Mouse (Mus musculus) intestine, embryonic 16.5 days (tissue): ENCODE measurements around the gene Irf1. TPM values are rescaled to one million over a fixed set of nuclear protein-coding genes. Genes with fewer than 3 reads are reported as not detected.

ENCODE experiments used
- ATAC-seq: fragments of 200-750 bp; cut with Nextera tagmentation; 2 replicates; pipeline ENCODE4 v1.8.0; 2017; ENCODE audit warnings: moderate TSS enrichment, moderate library complexity
- H3K27ac ChIP-seq: fragments of 300-500 bp; sonication (generic); 2 replicates; pipeline ENCODE4 v1.5.1; 2014; ENCODE audit warnings: mild to moderate bottlenecking, low read length
- H3K27me3 ChIP-seq: fragments of 300-500 bp; sonication (generic); replicated peaks from 2 replicates; pipeline ENCODE4 v1.6.1; 2014; ENCODE audit warnings: low read length, control low read depth, mixed read lengths; ENCODE audit not compliant: control insufficient read depth, insufficient read depth
- H3K36me3 ChIP-seq: fragments of 300-500 bp; sonication (generic); 2 replicates; pipeline ENCODE4 v1.6.1; 2014; ENCODE audit warnings: low read length, control low read depth; ENCODE audit not compliant: control insufficient read depth, insufficient read depth
- H3K4me1 ChIP-seq: fragments of 300-500 bp; sonication (generic); 2 replicates; pipeline ENCODE4 v1.6.1; 2014; ENCODE audit warnings: low read length, control low read depth, mixed read lengths; ENCODE audit not compliant: control insufficient read depth, insufficient read depth
- H3K4me2 ChIP-seq: fragments of 300-500 bp; sonication (generic); 2 replicates; pipeline ENCODE4 v1.6.1; 2014; ENCODE audit warnings: low read depth, low read length, control low read depth
- H3K4me3 ChIP-seq: fragments of 300-500 bp; sonication (generic); 2 replicates; pipeline ENCODE4 v1.5.1; 2014; ENCODE audit warnings: mild to moderate bottlenecking, low read length
- H3K9ac ChIP-seq: fragments of 300-500 bp; sonication (generic); 2 replicates; pipeline ENCODE4 v1.6.1; 2014; ENCODE audit warnings: low read depth, low read length
- H3K9me3 ChIP-seq: fragments of 300-500 bp; sonication (generic); 2 replicates; pipeline ENCODE4 v1.6.1; 2016; ENCODE audit warnings: low read length, control low read depth; ENCODE audit not compliant: control insufficient read depth
- WGBS: fragments of 180-500 bp; shearing (Covaris S2); extraction: QIAGEN DNeasy Blood & Tissue Kit; methylation state at CpG from one replicate; pipeline ENCODE4 v1.1.7; 2014; 5-methylcytosine and 5-hydroxymethylcytosine counted together
- polyA plus RNA-seq: library from polyadenylated mRNA; unstranded; fragments of >200 nt; fragmentation: Nextera tagmentation; extraction: Ambion mirVana; gene quantifications from 2 replicates; pipeline ENCODE4 v1.2.1, GENCODE M21; 2015

The Irf1 gene
- polyA plus RNA-seq, 1 experiment from 2014 or later, result 52.9 TPM

- Histone ChIP-seq H3K9me3 (no peaks in the 10 kb centered on the region), H3K36me3 (no peaks in the 10 kb centered on the region), H3K4me1 (no peaks in the 10 kb centered on the region), H3K9ac (no peak overlapping the region), H3K4me2 (no peak overlapping the region), H3K27me3 (no peaks in the 10 kb centered on the region), H3K4me3 (no peak overlapping the region), H3K27ac (no peak overlapping the region)
- peak; percentile 61; the same call in 1 of the 2 replicates for ATAC-seq
- 40% methylated on average over 6 of the region's 6 CpGs for WGBS
These were observed 32.3 kb upstream of the Irf1 start for GRCm38 (mm10) chr11:53737573-53737946.

- Histone ChIP-seq H3K27ac (no peak overlapping the region), H3K4me1 (no peaks in the 10 kb centered on the region), H3K9ac (no peak overlapping the region), H3K36me3 (no peaks in the 10 kb centered on the region), H3K4me2 (no peak overlapping the region), H3K9me3 (no peaks in the 10 kb centered on the region), H3K27me3 (no peaks in the 10 kb centered on the region), H3K4me3 (no peak overlapping the region)
- WGBS, result 41% methylated on average over 5 of the region's 5 CpGs
- peak; percentile 16; the same call in 1 of the 2 replicates for ATAC-seq
These were observed 27.5 kb upstream of the Irf1 start for GRCm38 (mm10) chr11:53742353-53742752.

- 93% methylated on average over 2 of the region's 2 CpGs for WGBS
These were observed 24.6 kb upstream of the Irf1 start for GRCm38 (mm10) chr11:53745260-53745659.

GRCm38 (mm10) chr11:53747985-53748384, 21.8 kb upstream of the Irf1 start:
- Histone ChIP-seq H3K36me3 (no peaks in the 10 kb centered on the region), H3K27ac (no peak overlapping the region), H3K9me3 (no peaks in the 10 kb centered on the region), H3K4me3 (no peak overlapping the region), H3K4me2 (no peak overlapping the region), H3K9ac (no peak overlapping the region), H3K4me1 (no peaks in the 10 kb centered on the region), H3K27me3 (no peaks in the 10 kb centered on the region)
- WGBS, result 89% methylated on average over 9 of the region's 9 CpGs
- ATAC-seq, result no peak

More at GRCm38 (mm10) chr11:53745260-53745659, 24.6 kb upstream of the Irf1 start:
- no peak for ATAC-seq
- H3K36me3 ChIP-seq, result no peaks in the 10 kb centered on the region
- H3K27me3 ChIP-seq, result no peaks in the 10 kb centered on the region
- no peak overlapping the region for H3K9ac ChIP-seq
- no peak overlapping the region for H3K27ac ChIP-seq
- H3K4me3 ChIP-seq, result no peak overlapping the region
- no peaks in the 10 kb centered on the region for H3K9me3 ChIP-seq
- no peak overlapping the region for H3K4me2 ChIP-seq
- H3K4me1 ChIP-seq, result no peaks in the 10 kb centered on the region

GRCm38 (mm10) chr11:53748614-53749013, 21.2 kb upstream of the Irf1 start:
- WGBS, result 89% methylated on average over 6 of the region's 6 CpGs
- H3K27ac ChIP-seq, result no peak overlapping the region
- no peak for ATAC-seq
- no peak overlapping the region for H3K4me2 ChIP-seq
- no peak overlapping the region for H3K4me3 ChIP-seq
- H3K9ac ChIP-seq, result no peak overlapping the region
- H3K36me3 ChIP-seq, result no peaks in the 10 kb centered on the region
- H3K27me3 ChIP-seq, result no peaks in the 10 kb centered on the region
- no peaks in the 10 kb centered on the region for H3K4me1 ChIP-seq
- H3K9me3 ChIP-seq, result no peaks in the 10 kb centered on the region

- Histone ChIP-seq H3K4me3 (no peak overlapping the region), H3K9me3 (no peaks in the 10 kb centered on the region), H3K9ac (no peak overlapping the region), H3K36me3 (no peaks in the 10 kb centered on the region), H3K4me2 (no peak overlapping the region), H3K27me3 (no peaks in the 10 kb centered on the region), H3K4me1 (no peaks in the 10 kb centered on the region), H3K27ac (no peak overlapping the region)
- WGBS, result 63% methylated on average over 4 of the region's 4 CpGs
- ATAC-seq, result no peak
These were observed 20.5 kb upstream of the Irf1 start for GRCm38 (mm10) chr11:53749306-53749705.

- Histone ChIP-seq H3K36me3 (no peaks in the 10 kb centered on the region), H3K27ac (no peak overlapping the region), H3K9ac (no peak overlapping the region), H3K4me1 (no peaks in the 10 kb centered on the region), H3K9me3 (no peaks in the 10 kb centered on the region), H3K4me3 (no peak overlapping the region), H3K4me2 (no peak overlapping the region), H3K27me3 (no peaks in the 10 kb centered on the region)
- no peak for ATAC-seq
- WGBS, result 60% methylated on average over 5 of the region's 5 CpGs
These were observed 20.0 kb upstream of the Irf1 start for GRCm38 (mm10) chr11:53749716-53750352.

- Histone ChIP-seq H3K27me3 (no peaks in the 10 kb centered on the region), H3K4me3 (no peak overlapping the region), H3K27ac (no peak overlapping the region), H3K36me3 (no peaks in the 10 kb centered on the region), H3K4me2 (no peak overlapping the region), H3K4me1 (peaks cover 20% of the 10 kb centered on the region), H3K9ac (no peak overlapping the region), H3K9me3 (no peaks in the 10 kb centered on the region)
- 76% methylated on average over 12 of the region's 12 CpGs for WGBS
- ATAC-seq, result no peak
These were observed 14.7 kb upstream of the Irf1 start for GRCm38 (mm10) chr11:53755011-53755595.

- H3K27me3 ChIP-seq, result no peaks in the 10 kb centered on the region
- H3K9me3 ChIP-seq, result no peaks in the 10 kb centered on the region
- no peak overlapping the region for H3K9ac ChIP-seq
- no peaks in the 10 kb centered on the region for H3K36me3 ChIP-seq
- peaks cover 41% of the 10 kb centered on the region for H3K4me1 ChIP-seq
- no peak overlapping the region for H3K4me3 ChIP-seq
- 79% methylated on average over 4 of the region's 4 CpGs for whole genome bisulfite sequencing
- H3K27ac ChIP-seq, result peak overlapping the region; percentile 86; the same call in 1 of the 2 replicates
- peak; percentile 13 for ATAC-seq
- no peak overlapping the region for H3K4me2 ChIP-seq
These were observed 12.2 kb upstream of the Irf1 start for GRCm38 (mm10) chr11:53757612-53758011.
